Mouse (Mus musculus): ENCODE measurements around the gene Slc1a4. TPM values are rescaled to one million over a fixed set of nuclear protein-coding genes. Genes with fewer than 3 reads are reported as not detected.

Slc1a4 gene
- polyA plus RNA-seq, 1 experiment from 2014 or later: 22.9 TPM

DNA sequence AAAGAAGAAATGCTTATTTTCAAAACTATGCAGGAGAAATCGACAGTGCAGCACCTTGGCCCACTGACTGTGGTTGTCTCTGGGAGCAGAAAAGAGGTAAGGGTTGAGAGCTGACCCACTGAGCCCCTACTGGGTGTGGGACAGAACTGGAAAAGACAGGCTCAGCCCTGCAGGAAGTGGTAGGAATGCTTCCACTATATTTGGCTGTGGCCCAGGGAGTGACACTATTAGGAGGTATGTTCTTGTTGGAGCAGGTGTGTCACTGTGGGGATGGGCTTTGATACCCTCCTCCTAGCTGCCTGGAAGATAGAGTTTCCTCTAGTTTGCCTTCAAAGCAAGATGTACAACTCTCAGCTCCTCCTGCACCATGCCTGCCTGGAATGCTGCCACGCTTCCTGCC is 16.0 kb upstream of the Slc1a4 start:
- ATAC-seq (ENCODE audit: insufficient read depth, low FRiP score, low TSS enrichment) (no peak), DNase-seq (ENCODE audit: low spot score) (no peak)
- no peak overlapping the region for H3K4me3 ChIP-seq (ENCODE audit: low read depth, low read length)
- H3K9ac ChIP-seq (ENCODE audit: low read length): no peak overlapping the region
- no peak overlapping the region for H3K27ac ChIP-seq (ENCODE audit: low read depth, low read length)
- H3K36me3 ChIP-seq (ENCODE audit: control insufficient read depth, insufficient read depth, low read length): no peaks in the 10 kb centered on the region
- H3K9me3 ChIP-seq (ENCODE audit: control insufficient read depth, low read length): no peaks in the 10 kb centered on the region
- 83% methylated on average over 2 of the region's 2 CpGs for WGBS
- no peak overlapping the region for H3K4me2 ChIP-seq (ENCODE audit: low read depth)
- no peaks in the 10 kb centered on the region for H3K4me1 ChIP-seq (ENCODE audit: control insufficient read depth, insufficient read depth, low read length)
- H3K27me3 ChIP-seq (ENCODE audit: control insufficient read depth, insufficient read depth, low read length): no peaks in the 10 kb centered on the region

DNA sequence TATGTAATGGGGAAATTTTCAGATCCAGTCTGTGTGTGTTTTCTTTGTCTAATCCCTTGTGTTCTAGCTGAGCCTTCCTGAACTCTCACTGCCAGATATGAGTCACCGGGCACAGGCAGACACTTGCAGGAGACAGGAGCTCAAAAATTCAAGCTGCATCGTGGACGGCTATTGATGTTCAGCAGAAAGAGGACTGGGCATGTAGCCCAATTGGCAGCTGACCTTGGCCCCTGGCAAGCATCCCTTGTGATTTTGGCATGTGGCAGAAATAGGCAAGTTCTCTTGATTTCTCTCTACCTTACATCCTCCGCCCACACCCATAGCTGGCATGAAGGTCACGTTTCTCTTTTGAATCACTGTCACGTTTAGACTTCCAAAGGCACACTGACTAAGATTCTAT is 15.0 kb upstream of the Slc1a4 start:
- no peak for ATAC-seq (ENCODE audit: insufficient read depth, low FRiP score, low TSS enrichment)
- no peak overlapping the region for H3K9ac ChIP-seq (ENCODE audit: low read length)
- no peak overlapping the region for H3K4me2 ChIP-seq (ENCODE audit: low read depth)
- no peaks in the 10 kb centered on the region for H3K4me1 ChIP-seq (ENCODE audit: control insufficient read depth, insufficient read depth, low read length)
- H3K27me3 ChIP-seq (ENCODE audit: control insufficient read depth, insufficient read depth, low read length): no peaks in the 10 kb centered on the region
- WGBS: 92% methylated on average over 6 of the region's 6 CpGs
- no peaks in the 10 kb centered on the region for H3K9me3 ChIP-seq (ENCODE audit: control insufficient read depth, low read length)
- no peaks in the 10 kb centered on the region for H3K36me3 ChIP-seq (ENCODE audit: control insufficient read depth, insufficient read depth, low read length)
- H3K27ac ChIP-seq (ENCODE audit: low read depth, low read length): no peak overlapping the region
- no peak overlapping the region for H3K4me3 ChIP-seq (ENCODE audit: low read depth, low read length)
- no peak for DNase-seq (ENCODE audit: low spot score)

DNA sequence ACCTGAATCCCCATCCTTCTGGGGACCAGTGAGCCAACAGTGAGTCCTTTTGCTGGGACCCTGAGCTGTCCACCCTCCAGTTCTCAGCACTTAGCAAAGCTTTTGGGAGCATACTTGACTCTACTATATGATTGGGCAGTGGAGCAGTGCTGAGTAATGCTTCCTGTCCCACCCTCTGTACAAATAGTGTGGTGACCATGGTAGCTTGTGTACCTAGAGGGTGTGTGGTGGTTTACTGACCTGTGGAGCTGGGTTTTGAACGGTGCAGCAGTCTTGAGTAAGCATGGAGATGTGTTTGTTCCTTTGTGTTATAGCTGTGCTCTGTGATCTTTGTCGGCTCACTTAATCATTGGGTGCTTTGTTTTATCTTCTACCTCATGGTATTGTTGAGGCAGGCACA is 13.9 kb upstream of the Slc1a4 start:
- ATAC-seq (ENCODE audit: insufficient read depth, low FRiP score, low TSS enrichment) (no peak), DNase-seq (ENCODE audit: low spot score) (no peak)
- WGBS: 88% methylated on average over 2 of the region's 2 CpGs
- no peaks in the 10 kb centered on the region for H3K27me3 ChIP-seq (ENCODE audit: control insufficient read depth, insufficient read depth, low read length)
- H3K36me3 ChIP-seq (ENCODE audit: control insufficient read depth, insufficient read depth, low read length): no peaks in the 10 kb centered on the region
- H3K4me2 ChIP-seq (ENCODE audit: low read depth): no peak overlapping the region
- no peaks in the 10 kb centered on the region for H3K4me1 ChIP-seq (ENCODE audit: control insufficient read depth, insufficient read depth, low read length)
- no peaks in the 10 kb centered on the region for H3K9me3 ChIP-seq (ENCODE audit: control insufficient read depth, low read length)
- no peak overlapping the region for H3K9ac ChIP-seq (ENCODE audit: low read length)
- no peak overlapping the region for H3K4me3 ChIP-seq (ENCODE audit: low read depth, low read length)
- H3K27ac ChIP-seq (ENCODE audit: low read depth, low read length): no peak overlapping the region

DNA sequence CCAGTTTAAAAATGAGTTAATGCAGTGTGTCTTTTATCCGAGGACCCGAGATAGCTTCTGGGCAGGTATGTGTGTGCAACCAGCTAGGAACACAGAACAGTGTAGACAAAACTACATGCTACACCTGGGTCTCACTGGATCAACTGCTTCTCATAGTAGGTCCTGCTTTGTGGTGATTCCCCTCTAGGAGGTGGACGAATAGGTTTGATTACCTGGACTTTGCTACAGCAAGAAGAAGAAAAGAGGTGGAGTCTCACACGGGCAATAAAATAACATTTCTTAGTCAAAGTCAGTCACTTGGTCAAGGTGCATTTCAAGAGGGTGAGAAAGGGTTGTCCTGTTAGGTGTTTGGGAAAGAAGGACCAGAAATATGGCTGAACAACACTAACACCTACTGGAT is 11.4 kb upstream of the Slc1a4 start:
- Histone ChIP-seq H3K9ac (ENCODE audit: low read length) (no peak overlapping the region), H3K4me1 (ENCODE audit: control insufficient read depth, insufficient read depth, low read length) (no peaks in the 10 kb centered on the region), H3K27me3 (ENCODE audit: control insufficient read depth, insufficient read depth, low read length) (no peaks in the 10 kb centered on the region), H3K27ac (ENCODE audit: low read depth, low read length) (no peak overlapping the region), H3K36me3 (ENCODE audit: control insufficient read depth, insufficient read depth, low read length) (no peaks in the 10 kb centered on the region), H3K9me3 (ENCODE audit: control insufficient read depth, low read length) (no peaks in the 10 kb centered on the region), H3K4me3 (ENCODE audit: low read depth, low read length) (no peak overlapping the region), H3K4me2 (ENCODE audit: low read depth) (no peak overlapping the region)
- DNase-seq (ENCODE audit: low spot score) (no peak), ATAC-seq (ENCODE audit: insufficient read depth, low FRiP score, low TSS enrichment) (no peak)
- WGBS: 90% methylated on average over 4 of the region's 4 CpGs

DNA sequence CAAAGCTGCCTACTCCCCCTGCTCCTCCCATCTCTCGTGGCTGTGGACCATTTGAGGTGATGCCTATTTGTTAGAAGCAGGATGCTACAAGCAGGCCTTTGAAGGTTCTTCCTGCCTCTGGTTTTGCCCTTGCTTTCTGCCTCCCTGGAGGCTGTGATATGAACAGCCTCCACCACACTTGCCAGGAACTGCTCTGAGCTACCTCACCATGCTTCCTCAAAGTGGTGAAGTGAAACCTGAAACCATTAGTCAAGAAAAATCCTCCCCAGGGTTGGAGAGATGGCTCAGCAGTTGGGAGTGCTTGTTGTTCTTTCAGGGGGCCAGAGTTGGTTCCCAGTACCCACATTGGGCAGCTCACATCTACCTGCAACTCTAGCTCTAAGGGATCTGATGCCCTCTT is 9.1 kb upstream of the Slc1a4 start:
- H3K9me3 ChIP-seq (ENCODE audit: control insufficient read depth, low read length): no peaks in the 10 kb centered on the region
- H3K4me3 ChIP-seq (ENCODE audit: low read depth, low read length): no peak overlapping the region
- no peaks in the 10 kb centered on the region for H3K36me3 ChIP-seq (ENCODE audit: control insufficient read depth, insufficient read depth, low read length)
- no peaks in the 10 kb centered on the region for H3K27me3 ChIP-seq (ENCODE audit: control insufficient read depth, insufficient read depth, low read length)
- 58% methylated on average over 1 of the region's 1 CpGs for WGBS
- DNase-seq (ENCODE audit: low spot score): no peak
- no peak overlapping the region for H3K9ac ChIP-seq (ENCODE audit: low read length)
- H3K4me2 ChIP-seq (ENCODE audit: low read depth): no peak overlapping the region
- no peaks in the 10 kb centered on the region for H3K4me1 ChIP-seq (ENCODE audit: control insufficient read depth, insufficient read depth, low read length)
- no peak overlapping the region for H3K27ac ChIP-seq (ENCODE audit: low read depth, low read length)
- ATAC-seq (ENCODE audit: insufficient read depth, low FRiP score, low TSS enrichment): no peak

DNA sequence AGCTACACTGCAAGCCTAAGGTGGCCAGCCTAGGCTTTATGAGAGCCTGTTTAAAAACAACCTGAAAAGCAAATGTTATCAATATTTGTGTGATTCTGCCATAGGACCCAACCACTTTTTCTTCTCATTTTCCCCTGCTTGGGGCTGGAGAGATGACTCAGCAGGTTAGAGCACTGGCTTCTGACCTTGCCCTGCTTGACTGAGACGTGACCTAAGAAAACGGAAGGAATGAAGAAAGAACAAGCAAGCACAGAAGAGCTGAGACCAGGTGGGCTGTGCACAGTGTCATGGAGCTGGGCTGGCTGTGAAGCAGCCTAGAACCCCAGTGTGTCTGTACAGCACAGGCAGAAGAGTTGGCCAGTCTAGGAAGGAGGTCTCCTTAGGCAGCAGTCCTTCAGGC is 6.2 kb upstream of the Slc1a4 start:
- ATAC-seq (ENCODE audit: insufficient read depth, low FRiP score, low TSS enrichment): no peak
- no peaks in the 10 kb centered on the region for H3K9me3 ChIP-seq (ENCODE audit: control insufficient read depth, low read length)

DNA sequence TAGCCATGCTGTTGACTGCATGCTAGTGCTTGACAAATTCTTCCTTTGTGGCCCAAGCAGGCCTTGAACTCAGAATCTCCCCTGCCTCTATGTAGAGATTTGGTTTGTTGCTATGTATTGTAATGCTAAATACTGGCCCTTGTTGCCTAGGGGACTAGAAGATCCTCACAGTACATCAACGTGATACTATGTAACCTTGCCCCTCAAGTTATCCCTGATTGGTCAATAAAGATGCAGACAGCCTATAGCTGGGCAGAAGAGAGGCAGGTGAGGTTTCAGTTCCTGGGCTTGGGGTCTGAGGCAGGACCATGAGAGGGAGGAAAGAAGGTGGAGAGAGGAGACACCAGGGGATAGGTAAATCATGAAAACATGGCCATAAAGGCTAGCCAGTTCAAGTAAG is 1.8 kb upstream of the Slc1a4 start:
- 29% methylated on average over 1 of the region's 1 CpGs for WGBS
- DNase-seq (ENCODE audit: low spot score): no peak
- no peak overlapping the region for H3K27ac ChIP-seq (ENCODE audit: low read depth, low read length)
- H3K36me3 ChIP-seq (ENCODE audit: control insufficient read depth, insufficient read depth, low read length): no peaks in the 10 kb centered on the region
- no peaks in the 10 kb centered on the region for H3K9me3 ChIP-seq (ENCODE audit: control insufficient read depth, low read length)
- no peak overlapping the region for H3K4me2 ChIP-seq (ENCODE audit: low read depth)
- no peak for ATAC-seq (ENCODE audit: insufficient read depth, low FRiP score, low TSS enrichment)
- H3K4me1 ChIP-seq (ENCODE audit: control insufficient read depth, insufficient read depth, low read length): no peaks in the 10 kb centered on the region
- no peak overlapping the region for H3K4me3 ChIP-seq (ENCODE audit: low read depth, low read length)
- H3K9ac ChIP-seq (ENCODE audit: low read length): no peak overlapping the region
- H3K27me3 ChIP-seq (ENCODE audit: control insufficient read depth, insufficient read depth, low read length): no peaks in the 10 kb centered on the region

More for the DNA sequence above, 6.2 kb upstream of the Slc1a4 start:
- Histone ChIP-seq H3K36me3 (ENCODE audit: control insufficient read depth, insufficient read depth, low read length) (no peaks in the 10 kb centered on the region), H3K4me2 (ENCODE audit: low read depth) (no peak overlapping the region), H3K9ac (ENCODE audit: low read length) (no peak overlapping the region), H3K4me3 (ENCODE audit: low read depth, low read length) (no peak overlapping the region), H3K27me3 (ENCODE audit: control insufficient read depth, insufficient read depth, low read length) (no peaks in the 10 kb centered on the region), H3K4me1 (ENCODE audit: control insufficient read depth, insufficient read depth, low read length) (no peaks in the 10 kb centered on the region), H3K27ac (ENCODE audit: low read depth, low read length) (no peak overlapping the region)
- DNase-seq (ENCODE audit: low spot score): no peak
- 79% methylated on average over 2 of the region's 2 CpGs for WGBS

DNA sequence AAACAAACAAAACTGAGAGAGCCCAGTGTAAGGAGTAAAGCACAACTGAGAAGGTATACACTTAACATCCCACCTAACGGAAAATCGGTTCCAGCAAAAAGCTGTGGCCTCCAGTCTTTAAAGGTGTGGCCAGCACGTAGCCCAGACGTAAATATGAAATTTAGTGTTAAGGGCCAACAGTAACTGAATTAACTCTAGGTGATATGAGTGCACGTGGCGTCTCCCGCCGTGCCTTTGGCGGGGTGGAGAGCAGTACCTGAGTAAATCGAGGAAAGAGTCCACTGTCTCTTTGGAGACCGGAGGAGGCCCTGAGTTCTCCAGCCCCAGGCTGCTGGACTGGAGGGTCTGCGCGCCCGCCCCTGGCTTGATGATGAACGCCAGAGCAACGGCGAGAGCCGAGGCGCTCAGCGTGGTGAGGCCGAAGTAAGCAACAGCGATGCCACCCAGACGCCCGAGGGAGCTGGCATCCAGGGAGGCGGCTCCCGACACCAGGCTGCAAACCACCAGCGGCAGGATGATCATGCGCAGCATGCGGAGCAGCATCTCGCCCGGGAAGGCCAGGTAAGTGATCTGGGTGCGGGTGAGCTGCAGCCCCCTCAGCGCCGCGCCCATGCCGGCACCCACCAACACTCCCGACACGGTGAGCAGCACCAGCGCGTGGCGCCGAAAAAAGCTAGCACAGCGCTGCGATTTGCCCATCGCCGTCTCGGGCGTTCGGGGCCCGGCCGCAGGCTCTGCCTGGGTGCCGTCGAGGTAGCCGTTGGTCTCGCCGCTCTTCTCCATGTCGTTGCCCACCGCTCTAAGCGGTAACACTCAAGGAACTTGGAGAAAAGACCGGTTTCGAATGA is 599 bp downstream of the Slc1a4 start:
- peak overlapping the region; percentile 63 for H3K4me3 ChIP-seq (ENCODE audit: low read depth, low read length)
- peak overlapping the region; percentile 68 for H3K4me2 ChIP-seq (ENCODE audit: low read depth)
- peak overlapping the region; percentile 71 for H3K9ac ChIP-seq (ENCODE audit: low read length)
- 1% methylated on average over 61 of the region's 61 CpGs for WGBS
- peak overlapping the region; percentile 80 for H3K27ac ChIP-seq (ENCODE audit: low read depth, low read length)
- no peaks in the 10 kb centered on the region for H3K4me1 ChIP-seq (ENCODE audit: control insufficient read depth, insufficient read depth, low read length)
- ATAC-seq (ENCODE audit: insufficient read depth, low FRiP score, low TSS enrichment) (peak; percentile 43), DNase-seq (ENCODE audit: low spot score) (peak; percentile 56)
- no peaks in the 10 kb centered on the region for H3K36me3 ChIP-seq (ENCODE audit: control insufficient read depth, insufficient read depth, low read length)
- no peaks in the 10 kb centered on the region for H3K9me3 ChIP-seq (ENCODE audit: control insufficient read depth, low read length)
- H3K27me3 ChIP-seq (ENCODE audit: control insufficient read depth, insufficient read depth, low read length): no peaks in the 10 kb centered on the region

DNA sequence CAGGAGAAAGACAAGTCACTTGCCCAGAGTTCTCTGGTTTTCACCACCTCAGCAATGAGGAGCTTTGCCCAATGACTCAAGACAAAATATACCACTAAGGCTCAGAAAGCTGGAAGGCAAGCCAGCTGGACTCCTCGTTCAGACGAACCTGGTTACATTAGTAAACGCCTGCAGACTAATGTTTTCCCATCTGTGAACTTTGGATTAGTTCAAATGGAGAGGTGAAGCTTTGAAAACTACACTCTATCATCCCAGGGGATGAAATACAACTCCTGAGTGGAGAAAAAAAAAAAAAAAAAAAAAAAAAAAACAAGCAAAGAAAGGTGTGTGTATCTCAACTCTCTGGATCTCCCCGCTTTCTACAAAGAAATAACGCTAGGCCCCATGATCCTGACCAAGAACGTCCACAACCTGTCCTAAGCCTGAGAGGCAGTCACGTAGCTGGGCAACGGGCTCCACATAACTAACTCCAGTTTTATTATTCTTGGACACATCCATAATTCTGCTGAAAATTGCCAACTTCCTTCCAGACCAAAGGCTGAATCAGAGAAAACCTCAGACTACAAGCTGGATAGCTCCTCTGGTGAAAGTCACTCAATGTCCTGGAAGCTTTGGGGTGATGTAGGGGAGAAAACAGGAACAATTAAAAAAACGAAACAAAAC is 1.4 kb downstream of the Slc1a4 start:
- H3K36me3 ChIP-seq (ENCODE audit: control insufficient read depth, insufficient read depth, low read length): no peaks in the 10 kb centered on the region
- peak overlapping the region; percentile 68 for H3K4me2 ChIP-seq (ENCODE audit: low read depth)
- ATAC-seq (ENCODE audit: insufficient read depth, low FRiP score, low TSS enrichment) (no peak), DNase-seq (ENCODE audit: low spot score) (no peak)
- no peak overlapping the region for H3K27ac ChIP-seq (ENCODE audit: low read depth, low read length)
- H3K4me3 ChIP-seq (ENCODE audit: low read depth, low read length): peak overlapping the region; percentile 63
- H3K9me3 ChIP-seq (ENCODE audit: control insufficient read depth, low read length): no peaks in the 10 kb centered on the region
- WGBS: 40% methylated on average over 9 of the region's 9 CpGs
- H3K27me3 ChIP-seq (ENCODE audit: control insufficient read depth, insufficient read depth, low read length): no peaks in the 10 kb centered on the region
- H3K4me1 ChIP-seq (ENCODE audit: control insufficient read depth, insufficient read depth, low read length): no peaks in the 10 kb centered on the region
- H3K9ac ChIP-seq (ENCODE audit: low read length): peak overlapping the region; percentile 71
